Mouse (Mus musculus): ENCODE data around the gene Apex2. TPM values are rescaled to one million over a fixed set of nuclear protein-coding genes. Genes with fewer than 3 reads are reported as not detected.
"Not testable (repeated sequence)": the region's sequence is repeated elsewhere in the genome, so short reads cannot be mapped to it uniquely, and the experiment has no call there.

Apex2 gene
- polyA plus RNA-seq, 1 experiment from 2014 or later: 10.8 TPM

DNA sequence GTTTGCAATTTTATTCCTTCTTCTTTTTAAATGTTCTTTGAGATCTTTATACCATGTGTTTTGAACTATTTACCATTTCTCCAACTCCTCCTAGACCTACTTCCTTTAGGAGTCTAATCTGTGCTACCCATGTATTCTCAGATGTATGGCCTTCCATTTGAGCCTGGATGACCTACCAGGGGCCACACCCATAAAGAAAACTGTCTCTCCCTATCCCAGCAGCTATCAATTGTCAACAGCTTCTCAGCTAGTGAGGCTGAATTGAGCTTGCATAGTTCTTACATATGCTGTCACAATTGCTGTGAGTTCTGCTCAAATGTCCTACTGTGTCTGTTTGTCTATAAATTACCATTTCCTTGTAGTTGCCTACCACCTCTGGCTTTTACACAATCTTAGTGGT, 73.7 kb downstream of the Apex2 start:
- Histone ChIP-seq H3K27ac (ENCODE audit: low read length) (peak overlapping the region; percentile 92), H3K4me2 (ENCODE audit: low read depth, low read length) (peak overlapping the region; percentile 52), H3K9me3 (replicated peaks; ENCODE audit: control insufficient read depth, low read length) (no peaks in the 10 kb centered on the region), H3K4me1 (ENCODE audit: control insufficient read depth, low read depth, low read length) (peaks cover 17% of the 10 kb centered on the region), H3K4me3 (ENCODE audit: low read depth, low read length) (peak overlapping the region; percentile 17; the same call in 1 of the 2 replicates), H3K9ac (ENCODE audit: low read depth, low read length) (0 out of 2 replicates have a peak overlapping the region, but pooled peaks have one; percentile 48), H3K36me3 (ENCODE audit: control insufficient read depth, insufficient read depth) (no peaks in the 10 kb centered on the region), H3K27me3 (ENCODE audit: control insufficient read depth, insufficient read depth, low read depth, low read length) (no peaks in the 10 kb centered on the region)
- peak; percentile 93 for ATAC-seq (ENCODE audit: low read depth)

DNA sequence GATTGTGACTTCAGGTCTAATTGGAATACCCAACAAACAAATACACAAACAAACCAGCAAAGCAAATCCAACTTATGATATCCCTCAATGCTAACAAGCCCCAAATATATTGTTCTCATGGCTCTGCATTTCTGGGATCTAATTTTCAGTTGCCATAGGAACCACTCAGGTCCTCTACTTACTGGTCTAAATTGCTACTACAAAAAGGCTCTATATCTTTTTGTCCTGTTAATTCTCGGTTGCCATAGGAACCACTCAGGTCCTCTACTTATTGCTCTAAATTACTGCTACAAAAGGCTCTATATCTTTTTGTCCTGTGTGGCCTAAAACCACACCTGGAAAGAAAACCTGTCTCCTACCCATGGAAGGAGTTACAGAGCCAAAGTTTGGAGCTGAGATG, 75.5 kb downstream of the Apex2 start:
- WGBS (ENCODE audit: insufficient replicate concordance): 86% methylated on average over 1 of the region's 1 CpGs
- no peaks in the 10 kb centered on the region for H3K27me3 ChIP-seq (ENCODE audit: control insufficient read depth, insufficient read depth, low read depth, low read length)
- no peak overlapping the region for H3K4me3 ChIP-seq (ENCODE audit: low read depth, low read length)
- no peak overlapping the region for H3K27ac ChIP-seq (ENCODE audit: low read length)
- no peaks in the 10 kb centered on the region for H3K36me3 ChIP-seq (ENCODE audit: control insufficient read depth, insufficient read depth)
- no peak overlapping the region for H3K4me2 ChIP-seq (ENCODE audit: low read depth, low read length)
- ATAC-seq (ENCODE audit: low read depth): no peak
- peaks cover 19% of the 10 kb centered on the region for H3K4me1 ChIP-seq (ENCODE audit: control insufficient read depth, low read depth, low read length)
- H3K9ac ChIP-seq (ENCODE audit: low read depth, low read length): no peak overlapping the region
- no peaks in the 10 kb centered on the region for H3K9me3 ChIP-seq (replicated peaks; ENCODE audit: control insufficient read depth, low read length)

DNA sequence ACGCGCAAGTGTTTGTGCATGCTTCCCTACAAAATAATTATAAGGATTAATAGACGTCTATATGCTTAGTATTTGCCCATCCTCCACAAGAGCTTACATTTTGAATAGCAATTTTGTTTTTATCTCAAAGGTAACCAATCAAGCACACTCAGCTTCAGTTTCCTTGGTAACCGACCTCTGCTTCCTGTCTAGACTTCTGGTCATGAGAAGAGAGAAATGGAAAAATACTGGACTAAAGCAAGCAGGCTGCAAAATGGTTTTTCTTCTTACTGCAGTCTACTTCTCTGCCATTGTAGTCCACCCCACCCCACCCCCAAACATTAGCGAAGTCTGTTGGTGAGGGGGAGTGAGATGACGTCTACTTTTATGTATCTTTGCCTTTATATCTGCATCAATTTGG, 78.4 kb downstream of the Apex2 start:
- H3K4me1 ChIP-seq (ENCODE audit: control insufficient read depth, low read depth, low read length): peaks cover 13% of the 10 kb centered on the region
- no peak overlapping the region for H3K4me2 ChIP-seq (ENCODE audit: low read depth, low read length)
- H3K36me3 ChIP-seq (ENCODE audit: control insufficient read depth, insufficient read depth): no peaks in the 10 kb centered on the region
- H3K27ac ChIP-seq (ENCODE audit: low read length): no peak overlapping the region
- no peaks in the 10 kb centered on the region for H3K27me3 ChIP-seq (ENCODE audit: control insufficient read depth, insufficient read depth, low read depth, low read length)
- no peak overlapping the region for H3K9ac ChIP-seq (ENCODE audit: low read depth, low read length)
- no peaks in the 10 kb centered on the region for H3K9me3 ChIP-seq (replicated peaks; ENCODE audit: control insufficient read depth, low read length)
- no peak overlapping the region for H3K4me3 ChIP-seq (ENCODE audit: low read depth, low read length)
- WGBS (ENCODE audit: insufficient replicate concordance): 60% methylated on average over 6 of the region's 6 CpGs
- no peak for ATAC-seq (ENCODE audit: low read depth)

DNA sequence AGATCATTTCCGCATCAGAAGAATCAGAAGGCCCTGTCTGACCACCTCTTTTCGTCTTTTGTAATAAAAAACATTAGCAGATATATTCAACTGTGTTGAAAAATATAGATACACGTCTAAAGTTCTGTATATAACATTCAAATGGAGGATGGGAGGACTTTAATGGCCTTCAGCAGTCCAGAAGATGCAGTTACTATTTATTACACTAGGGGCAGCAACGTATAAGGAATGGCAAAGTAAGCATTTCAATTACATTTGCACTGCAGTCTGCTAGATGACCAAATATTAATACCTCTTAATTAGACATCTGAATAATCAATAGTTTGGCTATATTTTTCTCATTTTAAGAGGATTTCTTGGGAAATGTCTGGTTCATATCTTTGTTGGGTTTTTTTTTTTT, 79.0 kb downstream of the Apex2 start:
- no peaks in the 10 kb centered on the region for H3K36me3 ChIP-seq (ENCODE audit: control insufficient read depth, insufficient read depth)
- no peak overlapping the region for H3K27ac ChIP-seq (ENCODE audit: low read length)

DNA sequence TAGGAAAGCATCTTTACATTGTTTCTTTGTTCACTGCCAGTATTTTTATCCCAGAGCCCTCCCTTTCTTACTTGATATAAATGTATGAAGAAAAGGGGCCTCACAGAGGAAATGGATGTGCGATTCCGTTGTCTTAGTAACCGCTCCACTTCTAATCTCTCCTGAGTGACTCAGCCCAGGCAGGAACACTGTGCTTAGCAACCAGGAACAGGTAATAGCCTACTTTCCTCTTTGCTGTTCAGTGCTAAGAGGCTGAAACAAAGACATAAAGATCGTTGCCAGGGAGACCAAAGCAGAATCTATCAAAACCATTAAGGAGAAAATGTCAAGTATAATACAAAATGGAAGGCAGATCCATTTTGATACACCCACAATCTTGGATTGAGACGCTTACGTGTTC, 81.0 kb downstream of the Apex2 start:
- 74% methylated on average over 6 of the region's 6 CpGs for WGBS (ENCODE audit: insufficient replicate concordance)

More for the DNA sequence above, 79.0 kb downstream of the Apex2 start:
- WGBS (ENCODE audit: insufficient replicate concordance): 26% methylated on average over 4 of the region's 4 CpGs
- Histone ChIP-seq H3K4me3 (ENCODE audit: low read depth, low read length) (no peak overlapping the region), H3K4me2 (ENCODE audit: low read depth, low read length) (no peak overlapping the region), H3K27me3 (ENCODE audit: control insufficient read depth, insufficient read depth, low read depth, low read length) (no peaks in the 10 kb centered on the region), H3K9ac (ENCODE audit: low read depth, low read length) (no peak overlapping the region), H3K9me3 (replicated peaks; ENCODE audit: control insufficient read depth, low read length) (no peaks in the 10 kb centered on the region), H3K4me1 (ENCODE audit: control insufficient read depth, low read depth, low read length) (peaks cover 13% of the 10 kb centered on the region)
- peak; percentile 53; the same call in 1 of the 2 replicates for ATAC-seq (ENCODE audit: low read depth)

DNA sequence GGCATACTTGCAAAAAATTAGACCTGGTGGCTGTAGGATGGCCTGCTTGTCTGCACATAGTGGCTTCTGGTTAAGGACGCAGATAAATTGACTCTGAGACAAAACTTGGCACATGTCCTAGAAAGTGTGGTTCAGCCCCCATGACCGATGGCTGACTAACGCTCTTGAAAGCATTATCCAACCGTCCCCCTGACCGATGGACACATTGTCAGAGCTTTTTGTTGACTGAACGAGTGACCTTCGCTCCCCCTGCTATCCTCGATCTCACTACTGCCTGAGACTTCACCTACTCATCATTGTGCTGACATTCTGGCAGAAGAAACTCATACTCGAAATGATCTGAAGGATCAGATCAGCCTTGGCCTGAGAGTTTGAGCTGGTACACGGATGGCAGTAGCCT, 101.9 kb downstream of the Apex2 start:
- H3K36me3 ChIP-seq (ENCODE audit: control insufficient read depth, insufficient read depth); H3K4me3 ChIP-seq (ENCODE audit: low read depth, low read length); H3K9me3 ChIP-seq (replicated peaks; ENCODE audit: control insufficient read depth, low read length); H3K27me3 ChIP-seq (ENCODE audit: control insufficient read depth, insufficient read depth, low read depth, low read length); H3K4me2 ChIP-seq (ENCODE audit: low read depth, low read length); H3K9ac ChIP-seq (ENCODE audit: low read depth, low read length); ATAC-seq (ENCODE audit: low read depth); H3K27ac ChIP-seq (ENCODE audit: low read length); H3K4me1 ChIP-seq (ENCODE audit: control insufficient read depth, low read depth, low read length): not testable (repeated sequence)
- WGBS (ENCODE audit: insufficient replicate concordance): 29% methylated on average over 1 of the region's 10 CpGs

More for the DNA sequence above, 81.0 kb downstream of the Apex2 start:
- H3K27me3 ChIP-seq (ENCODE audit: control insufficient read depth, insufficient read depth, low read depth, low read length): no peaks in the 10 kb centered on the region
- H3K27ac ChIP-seq (ENCODE audit: low read length): no peak overlapping the region
- H3K4me2 ChIP-seq (ENCODE audit: low read depth, low read length): no peak overlapping the region
- no peak overlapping the region for H3K4me3 ChIP-seq (ENCODE audit: low read depth, low read length)
- H3K4me1 ChIP-seq (ENCODE audit: control insufficient read depth, low read depth, low read length): peaks cover 9% of the 10 kb centered on the region
- H3K9me3 ChIP-seq (replicated peaks; ENCODE audit: control insufficient read depth, low read length): no peaks in the 10 kb centered on the region
- H3K9ac ChIP-seq (ENCODE audit: low read depth, low read length): no peak overlapping the region
- no peaks in the 10 kb centered on the region for H3K36me3 ChIP-seq (ENCODE audit: control insufficient read depth, insufficient read depth)
- ATAC-seq (ENCODE audit: low read depth): no peak

DNA sequence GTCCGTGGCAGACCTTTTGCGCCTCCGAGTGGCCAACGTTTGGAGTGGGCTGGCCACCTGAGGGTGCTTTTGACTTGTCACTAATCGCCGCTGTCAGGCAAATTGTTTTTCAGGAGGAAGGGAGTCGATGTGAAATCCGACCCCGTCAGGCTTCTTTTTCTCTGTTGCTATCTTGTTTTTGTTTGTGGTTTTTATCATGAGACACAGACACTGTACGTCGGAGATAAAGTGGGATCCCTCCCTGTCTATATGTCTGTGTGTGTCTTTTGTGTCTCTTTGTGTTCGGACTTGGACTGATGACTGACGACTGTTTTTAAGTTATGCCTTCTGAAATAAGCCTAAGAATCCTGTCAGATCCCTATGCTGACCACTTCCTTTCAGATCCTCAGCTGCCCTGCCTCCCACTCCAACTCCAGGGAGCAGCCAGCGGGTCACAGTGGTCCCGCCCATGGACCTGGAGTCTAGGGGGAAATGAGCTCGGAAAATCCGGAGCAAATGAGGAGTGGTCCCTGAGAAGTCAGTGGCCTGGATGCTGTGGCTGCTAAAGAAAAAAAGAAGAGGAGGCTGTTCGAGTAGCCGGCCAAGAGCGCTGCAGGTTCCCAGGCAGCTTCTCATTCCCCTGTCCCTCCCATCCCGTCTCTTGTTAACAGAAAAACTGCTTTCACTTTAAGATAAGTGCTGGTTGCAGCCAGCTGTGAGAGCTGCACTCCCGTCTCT, 103.2 kb downstream of the Apex2 start:
- not testable (repeated sequence) for H3K9ac ChIP-seq (ENCODE audit: low read depth, low read length); H3K36me3 ChIP-seq (ENCODE audit: control insufficient read depth, insufficient read depth); H3K27ac ChIP-seq (ENCODE audit: low read length); ATAC-seq (ENCODE audit: low read depth); H3K4me1 ChIP-seq (ENCODE audit: control insufficient read depth, low read depth, low read length); H3K27me3 ChIP-seq (ENCODE audit: control insufficient read depth, insufficient read depth, low read depth, low read length); H3K9me3 ChIP-seq (replicated peaks; ENCODE audit: control insufficient read depth, low read length)
- Histone ChIP-seq H3K4me3 (ENCODE audit: low read depth, low read length) (peak overlapping the region; percentile 19; the same call in 1 of the 2 replicates), H3K4me2 (ENCODE audit: low read depth, low read length) (peak overlapping the region; percentile 13; the same call in 1 of the 2 replicates)
- 31% methylated on average over 10 of the region's 22 CpGs for WGBS (ENCODE audit: insufficient replicate concordance)

DNA sequence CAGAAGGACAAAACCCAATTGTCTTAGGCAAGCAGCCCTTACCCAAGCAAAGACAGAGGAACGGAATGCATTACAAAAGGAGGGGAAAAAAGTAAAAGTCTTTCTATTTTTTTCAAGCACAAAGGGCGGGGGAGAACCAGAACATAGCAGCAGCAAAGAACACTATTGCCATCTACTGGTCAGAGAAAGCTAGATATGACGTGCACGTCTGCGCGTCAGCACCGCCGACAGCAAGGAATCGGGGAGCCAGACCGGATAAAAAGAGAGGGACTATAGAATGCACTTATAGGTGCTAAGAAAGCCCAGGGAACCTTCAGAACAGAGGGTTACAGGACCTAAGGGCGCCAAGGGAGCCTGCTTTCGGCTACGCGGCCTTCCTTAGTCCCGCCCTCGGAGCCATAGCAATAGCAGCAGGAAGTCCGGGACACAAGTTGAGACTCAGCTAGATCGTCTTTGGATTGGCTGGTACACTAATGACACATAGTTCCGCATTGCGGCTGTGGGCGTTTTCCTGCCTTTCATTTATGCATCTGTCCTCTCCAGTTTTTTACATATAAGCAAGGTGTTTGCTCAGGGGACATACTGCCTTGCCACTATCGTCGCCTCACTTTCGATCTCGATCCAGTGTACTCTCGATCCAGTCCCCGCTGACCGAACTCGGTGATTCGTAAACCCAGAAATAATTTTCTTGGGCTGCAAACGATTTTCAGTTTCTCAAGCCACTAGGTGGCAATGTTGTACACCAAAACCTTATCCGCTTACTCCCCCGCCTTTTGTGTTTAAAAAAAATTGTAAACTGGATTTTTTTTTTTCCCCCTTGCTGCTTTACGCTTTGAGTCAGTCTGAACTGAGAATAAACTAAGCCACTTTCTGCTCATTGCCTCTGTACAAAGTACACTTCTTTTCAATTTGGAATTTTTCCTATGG, 111.6 kb downstream of the Apex2 start:
- Histone ChIP-seq H3K4me3 (ENCODE audit: low read depth, low read length) (peak overlapping the region; percentile 66), H3K4me2 (ENCODE audit: low read depth, low read length) (peak overlapping the region; percentile 37), H3K9me3 (replicated peaks; ENCODE audit: control insufficient read depth, low read length) (no peaks in the 10 kb centered on the region), H3K27ac (ENCODE audit: low read length) (peak overlapping the region; percentile 83), H3K9ac (ENCODE audit: low read depth, low read length) (peak overlapping the region; percentile 64), H3K4me1 (ENCODE audit: control insufficient read depth, low read depth, low read length) (peaks cover 5% of the 10 kb centered on the region), H3K27me3 (ENCODE audit: control insufficient read depth, insufficient read depth, low read depth, low read length) (no peaks in the 10 kb centered on the region), H3K36me3 (ENCODE audit: control insufficient read depth, insufficient read depth) (no peaks in the 10 kb centered on the region)
- ATAC-seq (ENCODE audit: low read depth): peak; percentile 98
- under 1% methylated on average over 34 of the region's 34 CpGs for WGBS (ENCODE audit: insufficient replicate concordance)

DNA sequence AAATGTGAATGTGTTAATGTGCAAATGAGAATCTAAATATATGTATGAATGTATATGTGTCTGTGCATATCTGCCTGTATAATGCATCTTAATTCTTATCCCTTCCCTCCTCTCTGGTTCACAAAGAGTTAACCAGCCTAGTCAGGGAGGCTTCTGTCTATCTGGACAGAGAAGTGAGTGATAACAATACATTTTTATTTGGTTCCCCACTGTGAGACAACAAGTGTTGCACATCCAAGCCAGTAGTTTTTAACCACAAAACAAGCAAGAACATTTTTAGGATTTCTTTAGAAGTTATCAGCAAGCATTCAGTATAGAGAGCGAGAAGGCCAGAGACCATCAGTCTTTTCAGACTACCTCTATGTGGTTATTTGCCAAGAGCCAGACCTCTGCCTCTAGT, 118.3 kb downstream of the Apex2 start:
- H3K4me1 ChIP-seq (ENCODE audit: control insufficient read depth, low read depth, low read length): peaks cover 2% of the 10 kb centered on the region; the same call in 1 of the 2 replicates
- WGBS (ENCODE audit: insufficient replicate concordance): 35% methylated on average over 1 of the region's 1 CpGs
- H3K4me2 ChIP-seq (ENCODE audit: low read depth, low read length): no peak overlapping the region
- H3K9ac ChIP-seq (ENCODE audit: low read depth, low read length): no peak overlapping the region
- H3K9me3 ChIP-seq (replicated peaks; ENCODE audit: control insufficient read depth, low read length): no peaks in the 10 kb centered on the region
- no peak overlapping the region for H3K4me3 ChIP-seq (ENCODE audit: low read depth, low read length)
- H3K36me3 ChIP-seq (ENCODE audit: control insufficient read depth, insufficient read depth): no peaks in the 10 kb centered on the region
- H3K27ac ChIP-seq (ENCODE audit: low read length): no peak overlapping the region
- ATAC-seq (ENCODE audit: low read depth): no peak
- H3K27me3 ChIP-seq (ENCODE audit: control insufficient read depth, insufficient read depth, low read depth, low read length): no peaks in the 10 kb centered on the region

Data from liver, embryonic 16.5 days (tissue).